Mouse (Mus musculus) cortical plate, adult 2 months (tissue): Measurements from ENCODE around the gene Gpr137c.

Source experiments
- CTCF ChIP-seq: fragments of 200-500 bp; IDR thresholded peaks from 2 replicates; pipeline ENCODE4 v1.5.1; 2011; ENCODE audit warnings: mild to moderate bottlenecking, control low read depth, low read length; ENCODE audit not compliant: insufficient read depth; ENCODE audit errors: extremely low read depth
- POLR2A ChIP-seq: fragments of 200-500 bp; IDR thresholded peaks from 2 replicates; pipeline ENCODE4 v1.6.1; 2011; ENCODE audit warnings: mild to moderate bottlenecking, low read length, control low read depth; ENCODE audit not compliant: insufficient read depth; ENCODE audit errors: extremely low read depth

DNA sequence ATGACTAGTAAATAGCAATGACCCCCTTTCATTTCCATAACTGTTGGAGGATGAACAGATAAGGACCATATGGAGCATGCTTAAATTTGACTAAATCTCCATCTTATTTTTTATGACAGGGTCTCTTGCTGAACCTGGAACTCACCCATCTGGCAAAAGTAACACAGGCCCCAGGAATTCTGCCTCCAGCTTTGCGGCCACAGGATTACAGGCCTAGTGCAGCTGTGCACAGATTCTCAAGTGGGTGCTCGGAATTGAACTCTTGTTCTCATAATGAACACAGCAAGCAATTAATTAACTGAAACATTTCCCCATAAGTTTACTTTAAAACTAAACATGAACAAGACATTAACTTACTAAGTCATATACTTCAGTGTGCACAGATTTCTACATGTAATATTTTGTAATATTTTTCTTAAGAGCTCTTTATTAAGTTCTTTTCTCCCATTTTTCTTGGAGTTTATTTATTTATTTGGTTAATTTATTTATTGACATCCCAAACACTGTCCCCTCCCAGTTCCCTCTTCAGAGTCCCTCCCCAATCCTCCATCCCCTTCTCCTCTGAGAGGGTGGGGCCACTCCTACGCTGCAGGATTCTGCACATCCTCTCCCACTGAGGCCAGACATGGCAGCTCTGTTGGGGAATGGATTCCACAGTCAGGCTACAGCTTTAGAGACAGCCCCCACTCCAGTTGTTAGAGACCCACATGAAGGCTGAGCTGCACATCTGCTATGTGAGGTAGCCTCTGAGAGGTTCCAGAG is 44.5 kb downstream of the Gpr137c start:
- no peak for TF ChIP-seq CTCF
- TF ChIP-seq POLR2A: no peak
